Mouse (Mus musculus): ENCODE data around the gene Ndufaf2.

Ndufaf2 gene

DNA sequence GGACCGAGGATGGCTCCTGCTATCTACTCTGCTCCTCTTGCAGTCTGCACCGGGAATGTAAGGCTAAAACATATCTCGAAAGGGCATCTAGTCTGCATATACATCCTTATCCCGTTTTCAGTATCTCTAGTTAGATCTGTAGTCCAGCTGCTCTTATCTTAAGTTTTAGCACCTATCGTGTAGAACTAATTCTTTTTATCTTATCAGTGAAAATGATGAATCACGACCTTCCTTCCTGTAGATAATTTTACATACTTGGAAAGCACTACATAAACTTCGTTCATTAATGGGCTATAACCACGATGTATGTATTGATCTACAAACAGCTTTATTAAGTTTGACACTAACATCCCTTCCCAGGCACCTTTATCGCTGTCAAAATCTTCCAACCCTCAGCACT lies 118.5 kb downstream of the Ndufaf2 start:
- DNase-seq (ENCODE audit: low read depth, low spot score) = no peak

DNA sequence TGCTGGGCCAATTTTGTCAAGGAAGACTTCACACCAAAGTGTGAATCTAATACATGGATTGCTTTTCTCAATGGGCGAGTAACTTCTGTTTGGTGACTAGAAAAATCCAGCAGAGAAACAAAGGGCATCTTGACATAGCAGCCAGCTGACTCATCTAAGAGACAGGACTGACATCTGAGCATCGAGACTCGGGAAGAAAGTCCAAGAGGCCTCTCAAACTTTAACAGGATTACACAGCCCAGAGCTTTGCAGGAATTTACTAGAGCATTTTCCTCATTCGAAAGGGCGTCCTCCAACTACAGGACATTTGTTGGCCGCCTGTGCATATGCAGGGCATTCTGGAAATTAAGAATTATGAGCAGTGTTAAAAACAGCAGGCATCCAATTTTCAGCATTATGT lies 119.0 kb downstream of the Ndufaf2 start:
- DNase-seq (ENCODE audit: low read depth, low spot score) = no peak

GRCm38 (mm10) chr13:108032789-108033188 lies 125.6 kb downstream of the Ndufaf2 start:
- no peak for DNase-seq (ENCODE audit: low read depth, low spot score)

DNA sequence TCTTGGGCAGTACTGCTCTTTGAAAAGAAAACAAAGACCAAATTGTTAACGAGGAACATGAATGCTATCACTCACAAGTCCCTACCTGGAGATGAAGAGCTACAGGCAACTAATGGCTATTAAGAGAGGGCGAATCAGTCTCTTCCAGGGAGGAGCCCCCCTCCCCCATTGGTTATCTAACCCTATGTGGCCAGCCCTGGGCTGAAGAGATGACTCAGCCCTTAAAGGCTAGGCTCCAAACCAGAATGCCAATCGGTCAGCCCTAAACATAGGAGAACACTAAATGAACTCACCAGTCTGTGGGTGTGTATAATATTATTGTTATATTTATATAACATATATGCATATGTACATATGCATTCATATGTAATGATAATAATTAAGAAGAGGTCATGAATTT lies 132.6 kb downstream of the Ndufaf2 start:
- DNase-seq (ENCODE audit: low read depth, low spot score) = no peak

DNA sequence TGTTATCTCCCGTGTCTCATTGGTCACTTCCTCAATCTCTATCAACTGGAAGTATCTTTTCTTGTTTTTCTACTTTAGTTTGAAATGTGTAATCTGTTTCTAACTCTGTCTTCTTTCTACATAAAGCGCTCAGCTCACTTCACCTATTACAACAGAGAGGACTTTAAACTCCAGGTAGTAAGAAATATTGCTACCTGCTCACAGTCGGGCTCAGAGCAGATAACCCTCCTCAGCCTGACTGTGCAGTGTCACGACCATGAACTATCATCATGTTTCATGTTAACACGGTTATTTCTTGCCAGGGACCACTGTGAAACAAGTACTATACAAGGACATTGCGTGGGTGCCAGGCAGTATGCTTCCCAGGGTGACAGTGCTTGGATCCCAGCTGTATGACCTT lies 141.1 kb downstream of the Ndufaf2 start:
- no peak for DNase-seq (ENCODE audit: low read depth, low spot score)

GRCm38 (mm10) chr13:108015166-108015565 lies 143.3 kb downstream of the Ndufaf2 start:
- DNase-seq (ENCODE audit: low read depth, low spot score) = no peak

GRCm38 (mm10) chr13:108013839-108014238 lies 144.6 kb downstream of the Ndufaf2 start:
- DNase-seq (ENCODE audit: low read depth, low spot score) = no peak

GRCm38 (mm10) chr13:108013110-108013509 lies 145.3 kb downstream of the Ndufaf2 start:
- no peak for DNase-seq (ENCODE audit: low read depth, low spot score)

- DNase-seq (ENCODE audit: low read depth, low spot score) = no peak
Measured at GRCm38 (mm10) chr13:108007861-108008260, 150.6 kb downstream of the Ndufaf2 start.

DNA sequence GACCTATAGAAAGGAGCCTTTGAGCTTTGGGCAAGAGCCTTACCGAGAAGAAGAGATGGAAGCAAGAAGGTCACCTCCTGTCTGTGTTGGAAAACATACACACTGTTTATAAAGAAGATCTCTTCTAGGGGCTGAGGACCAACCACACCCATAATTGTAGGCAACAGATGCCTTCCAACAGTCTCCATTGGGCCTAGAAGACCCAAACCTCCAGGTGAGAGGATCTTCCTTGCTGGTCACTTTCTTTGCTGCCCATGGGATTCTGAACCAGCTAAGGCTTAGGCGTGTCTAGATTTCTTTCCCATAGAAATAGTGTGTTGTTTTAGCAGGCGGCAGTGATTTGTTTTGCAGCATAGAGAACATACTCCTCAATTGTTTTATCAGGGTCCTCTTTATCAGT lies 162.1 kb downstream of the Ndufaf2 start:
- no peak for DNase-seq (ENCODE audit: low read depth, low spot score)

- DNase-seq (ENCODE audit: low read depth, low spot score) = no peak
Measured at GRCm38 (mm10) chr13:107995211-107995610, 163.2 kb downstream of the Ndufaf2 start.

GRCm38 (mm10) chr13:107992573-107992972 lies 165.8 kb downstream of the Ndufaf2 start:
- no peak for DNase-seq (ENCODE audit: low read depth, low spot score)

GRCm38 (mm10) chr13:107984641-107985040 lies 173.8 kb downstream of the Ndufaf2 start:
- no peak for DNase-seq (ENCODE audit: low read depth, low spot score)

DNA sequence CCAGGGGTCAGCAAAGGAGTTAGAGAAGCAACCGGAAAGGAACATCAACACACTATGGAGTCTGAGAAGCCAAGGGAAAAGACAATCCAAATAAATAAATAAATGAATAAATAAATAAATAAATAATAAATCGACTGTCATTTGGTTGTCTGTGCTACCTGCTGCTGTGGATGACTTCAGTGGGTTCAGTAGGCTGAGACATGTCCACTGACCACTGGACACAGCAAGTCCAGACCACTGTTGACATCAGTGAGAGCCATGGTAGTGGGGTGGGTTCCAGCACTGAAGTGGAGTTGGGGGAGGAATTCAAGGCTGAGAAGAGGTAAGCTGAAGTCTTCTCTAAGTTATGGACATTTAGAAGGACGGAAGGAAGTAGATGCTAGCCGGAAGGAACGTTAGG lies 174.2 kb downstream of the Ndufaf2 start:
- DNase-seq (ENCODE audit: low read depth, low spot score) = no peak

GRCm38 (mm10) chr13:107983231-107983847 lies 175.1 kb downstream of the Ndufaf2 start:
- peak; percentile 61 for DNase-seq (ENCODE audit: low read depth, low spot score)

DNA sequence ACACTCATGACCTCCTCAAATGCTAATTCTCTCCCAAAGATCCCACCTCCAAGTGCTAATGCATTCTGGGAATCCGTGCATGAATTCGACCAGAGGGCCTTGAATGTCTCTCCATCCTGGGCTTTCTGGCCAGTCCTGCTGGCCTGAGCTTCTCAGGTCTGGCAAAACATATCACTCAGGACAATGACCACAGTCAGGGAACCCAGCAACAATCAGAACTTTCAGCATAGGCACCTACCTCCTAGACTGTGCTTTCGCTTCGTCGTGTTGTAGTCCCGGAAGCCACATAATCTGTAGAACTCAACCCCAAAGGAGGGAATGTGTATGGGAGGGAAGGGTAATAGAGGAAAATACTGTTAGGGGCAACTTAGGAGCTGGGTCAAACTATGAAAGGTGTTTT lies 179.0 kb downstream of the Ndufaf2 start:
- DNase-seq (ENCODE audit: low read depth, low spot score) = no peak

GRCm38 (mm10) chr13:107976886-107977656 lies 181.4 kb downstream of the Ndufaf2 start:
- no peak for DNase-seq (ENCODE audit: low read depth, low spot score)

- DNase-seq (ENCODE audit: low read depth, low spot score) = no peak
Measured at GRCm38 (mm10) chr13:107972451-107972850, 186.0 kb downstream of the Ndufaf2 start.

- no peak for DNase-seq (ENCODE audit: low read depth, low spot score)
Measured at GRCm38 (mm10) chr13:107971868-107972267, 186.6 kb downstream of the Ndufaf2 start.

DNA sequence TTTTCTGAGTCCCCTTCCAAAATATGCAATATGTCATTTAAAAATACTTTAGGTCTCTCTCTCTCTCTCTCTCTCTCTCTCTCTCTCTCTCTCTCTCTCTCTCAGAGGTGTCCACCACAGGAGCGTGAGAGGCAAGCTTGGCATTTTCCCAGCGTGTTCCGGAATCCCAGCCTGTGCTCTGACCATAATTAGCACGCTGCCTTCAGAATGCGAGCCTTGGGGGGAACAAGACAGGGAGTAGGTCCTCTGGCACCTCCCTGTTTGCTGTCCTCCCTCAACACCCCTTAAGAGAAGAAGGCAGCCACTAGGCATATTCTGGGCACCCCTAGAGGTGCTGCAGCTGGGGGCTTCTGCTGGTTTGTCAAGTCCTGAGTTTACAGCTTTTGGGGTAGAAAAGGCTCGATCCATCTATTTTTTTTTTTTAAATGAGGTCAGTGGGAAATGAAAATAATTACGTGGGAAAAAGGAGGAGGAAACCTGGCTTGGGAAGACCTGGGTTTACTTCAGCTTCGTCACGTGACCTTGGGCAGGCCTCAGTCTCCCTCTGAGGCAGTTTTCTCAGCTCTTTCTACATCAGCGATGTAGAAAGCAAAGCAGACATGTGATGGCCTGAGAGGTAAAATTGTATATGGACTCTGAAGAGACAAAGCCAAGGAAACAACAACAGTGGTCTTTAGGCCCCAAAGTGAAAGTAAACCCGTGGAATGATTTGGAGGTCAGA lies 187.8 kb downstream of the Ndufaf2 start:
- no peak for DNase-seq (ENCODE audit: low read depth, low spot score)

DNA sequence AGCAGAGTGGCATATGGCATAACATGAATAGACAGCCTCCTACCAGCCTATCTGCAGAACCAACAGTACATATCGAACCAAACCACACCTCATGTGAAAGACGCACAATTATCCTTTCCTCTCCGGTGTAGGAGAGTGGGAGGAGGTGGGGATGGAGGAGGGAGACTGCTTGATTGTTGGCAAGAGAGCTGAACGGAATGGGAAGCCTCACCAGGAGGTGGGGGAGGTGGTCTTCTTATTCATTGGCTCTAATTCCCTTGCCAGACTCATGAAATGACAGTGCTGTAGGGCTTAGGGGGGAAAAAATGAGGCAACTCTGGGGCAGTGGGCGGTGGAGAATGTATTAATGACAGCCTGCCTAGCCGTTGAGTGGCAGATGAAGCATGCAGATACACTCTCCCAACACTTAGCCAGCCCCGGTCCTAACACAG lies 188.4 kb downstream of the Ndufaf2 start:
- no peak for DNase-seq (ENCODE audit: low read depth, low spot score)

DNA sequence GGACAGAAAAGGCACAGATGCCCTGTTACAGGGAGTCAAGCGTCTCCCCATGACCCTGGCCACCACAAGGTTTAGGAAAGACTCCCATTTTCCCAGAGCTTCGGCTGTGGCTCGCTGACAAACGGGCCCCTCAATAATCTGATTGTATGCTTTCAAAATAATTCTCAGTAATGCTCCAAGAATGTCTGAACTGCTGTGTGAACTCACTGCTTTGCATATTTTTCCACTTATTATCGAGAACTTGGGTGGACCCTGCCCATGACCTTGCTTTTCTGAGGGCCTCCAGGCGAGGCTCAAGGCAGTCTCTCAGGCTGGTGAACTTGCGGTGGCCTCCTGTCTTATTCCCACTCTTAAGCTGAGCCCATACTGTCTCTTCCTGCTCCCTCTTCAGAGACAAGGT lies 193.8 kb downstream of the Ndufaf2 start:
- no peak for DNase-seq (ENCODE audit: low read depth, low spot score)

DNA sequence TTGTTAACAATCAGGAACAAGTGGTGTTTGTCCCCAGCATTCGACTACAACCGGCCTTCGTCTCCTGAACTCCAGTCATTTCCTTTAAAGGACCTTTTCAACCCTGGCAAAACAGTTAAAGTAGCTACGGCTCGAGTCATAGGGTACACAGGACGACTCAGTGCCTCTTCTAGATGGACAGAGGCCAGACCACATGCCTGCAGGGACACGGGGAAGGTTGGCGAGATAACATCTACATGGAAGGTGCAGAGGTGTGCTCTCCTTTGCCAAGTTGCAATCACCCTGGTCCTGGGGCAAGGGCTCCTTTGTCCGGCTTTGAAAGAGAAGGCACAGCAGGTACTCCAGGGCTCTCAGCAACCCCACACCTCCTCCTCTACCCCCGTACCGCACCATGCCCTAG lies 195.0 kb downstream of the Ndufaf2 start:
- no peak for DNase-seq (ENCODE audit: low read depth, low spot score)
